ENCODE assay signal across 10 mouse cellular contexts in the genomic region with DNA sequence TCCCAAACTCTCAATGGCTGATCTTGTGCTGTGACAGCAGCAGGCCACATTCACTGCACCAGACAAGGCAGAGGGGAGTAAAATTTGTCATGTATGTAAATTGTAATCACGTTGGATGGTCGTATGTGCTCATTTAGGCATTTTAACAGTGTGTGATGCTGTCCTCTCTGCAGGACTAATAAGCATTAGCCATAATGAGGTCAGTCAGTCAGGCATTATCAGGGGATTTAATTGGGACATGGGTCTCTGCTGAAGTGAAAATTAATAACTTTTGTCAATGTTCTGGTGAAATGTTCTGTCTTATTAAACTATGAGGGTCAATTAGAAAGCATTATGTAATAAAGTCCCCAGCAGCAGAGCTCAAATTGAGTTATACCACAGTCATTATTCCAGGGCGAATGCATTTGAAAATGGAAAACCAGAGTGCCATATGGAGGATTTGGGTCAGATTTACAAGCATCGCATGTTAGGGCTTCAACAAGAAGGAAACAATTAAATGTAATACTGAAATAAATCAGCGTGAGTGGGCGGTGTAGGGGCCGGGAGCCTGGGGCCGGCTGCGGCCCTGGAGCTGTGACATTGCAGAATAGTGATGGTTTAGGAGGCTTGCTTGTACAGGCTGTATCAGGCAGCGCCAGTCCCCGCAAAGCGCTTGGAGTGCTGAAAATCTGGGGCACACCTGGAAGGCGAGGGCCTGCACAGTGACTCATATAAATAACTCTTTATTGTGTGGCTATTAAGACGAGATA.
A peak's percentile ranks its signal among the peaks of the same experiment; 100 is the strongest.
DNase-seq lines count a peak whose midpoint lies in the region; ATAC-seq and TF ChIP-seq lines count a peak whose summit lies in the region.
"Had no signal": no experiment of that assay in that cellular context is flagged by ENCODE, and none has a peak within 500 bp of the region (broad histone marks: within the 10 kb centered on the region; RNA-seq: fewer than 3 reads in every experiment).

No protein-coding gene starts in this region.

- H3K4me1 ChIP-seq in kidney, embryonic 16.5 days (ENCODE audit: insufficient read depth, low read length): peaks cover 14% of the 10 kb centered on the region
- H3K4me1 ChIP-seq in kidney, adult 2 months (ENCODE audit: control insufficient read depth, insufficient read depth, low read length): peaks cover 6% of the 10 kb centered on the region; the same call in 1 of the 2 replicates
- H3K4me1 ChIP-seq in hindbrain, postnatal 0 days (ENCODE audit: insufficient read depth, low read length): no peaks in the 10 kb centered on the region
- peaks cover 13% of the 10 kb centered on the region for H3K4me1 ChIP-seq in neural tube, embryonic 13.5 days (replicated peaks)

- TF ChIP-seq CTCF in kidney, adult 2 months (conservative IDR thresholded peaks at IDR 0.05; ENCODE audit: insufficient read depth, insufficient read length, low read depth, low read length): no peak
- TF ChIP-seq CTCF in hindbrain, postnatal 0 days (IDR thresholded peaks at IDR 0.05; ENCODE audit: low read depth): no peak

- H3K27ac ChIP-seq in kidney, embryonic 16.5 days (ENCODE audit: low read length): no peak overlapping the region
- H3K27ac ChIP-seq in kidney, adult 2 months (ENCODE audit: insufficient read depth, low read depth, low read length): no peak overlapping the region
- no peak overlapping the region for H3K27ac ChIP-seq in hindbrain, postnatal 0 days
- peak overlapping the region; percentile 68 for H3K27ac ChIP-seq in neural tube, embryonic 13.5 days (replicated peaks)

- H3K27me3 ChIP-seq in kidney, embryonic 16.5 days (ENCODE audit: insufficient read depth, low read length): no peaks in the 10 kb centered on the region
- no peaks in the 10 kb centered on the region for H3K27me3 ChIP-seq in kidney, adult 2 months (replicated peaks; ENCODE audit: control insufficient read depth, insufficient read depth, low read length)
- no peaks in the 10 kb centered on the region for H3K27me3 ChIP-seq in hindbrain, postnatal 0 days (ENCODE audit: insufficient read depth, low read length)
- H3K27me3 ChIP-seq in neural tube, embryonic 13.5 days: no peaks in the 10 kb centered on the region

- peak; percentile 80 for ATAC-seq in kidney, embryonic 16.5 days (ENCODE audit: low FRiP score, low TSS enrichment)
- ATAC-seq in hindbrain, postnatal 0 days: peak; percentile 69
- ATAC-seq in neural tube, embryonic 13.5 days (ENCODE audit: low read depth): peak; percentile 92

- H3K9ac ChIP-seq in kidney, embryonic 16.5 days (replicated peaks; ENCODE audit: low read length): no peak overlapping the region
- H3K9ac ChIP-seq in hindbrain, postnatal 0 days (replicated peaks; ENCODE audit: low read length): no peak overlapping the region
- no peak overlapping the region for H3K9ac ChIP-seq in neural tube, embryonic 13.5 days

- no peak overlapping the region for H3K4me3 ChIP-seq in kidney, embryonic 16.5 days (ENCODE audit: low read length)
- H3K4me3 ChIP-seq in kidney, adult 2 months (ENCODE audit: insufficient read depth, low read depth, low read length): no peak overlapping the region
- H3K4me3 ChIP-seq in hindbrain, postnatal 0 days (ENCODE audit: low read length): no peak overlapping the region
- H3K4me3 ChIP-seq in neural tube, embryonic 13.5 days: no peak overlapping the region

- WGBS in kidney, embryonic 16.5 days: 35% methylated on average over 14 of the region's 14 CpGs
- 66% methylated on average over 14 of the region's 14 CpGs for WGBS in kidney, adult 2 months
- WGBS in hindbrain, postnatal 0 days: 57% methylated on average over 14 of the region's 14 CpGs
- WGBS in neural tube, embryonic 13.5 days: 24% methylated on average over 14 of the region's 14 CpGs

- no peak for TF ChIP-seq POLR2A in kidney, adult 2 months (IDR thresholded peaks at IDR 0.05; ENCODE audit: low read depth, low read length)

- no peak for DNase-seq in kidney, adult 2 months
- peak; percentile 37 for DNase-seq in embryo, embryonic 11.5 days (ENCODE audit: low read depth, low spot score)
- peak; percentile 20 for DNase-seq in hindbrain, postnatal 0 days (ENCODE audit: low spot score)
- DNase-seq in T-cell, adult 2 months (ENCODE audit: low spot score): no peak
- no peak for DNase-seq in c-Kit-positive CD71-positive TER-119-positive erythroid progenitor cells, embryonic 14.5 days (ENCODE audit: low spot score)
- no peak for DNase-seq in layer of hippocampus, postnatal 10 days (ENCODE audit: low spot score in 2 of 2)
- DNase-seq: thymus, postnatal 4 days had no signal

- H3K9me3 ChIP-seq in kidney, embryonic 16.5 days (ENCODE audit: low read length): peaks cover 5% of the 10 kb centered on the region; the same call in 1 of the 2 replicates
- H3K9me3 ChIP-seq in hindbrain, postnatal 0 days (ENCODE audit: low read length): 0 out of 2 replicates have a peak, but pooled peaks cover 4% of the 10 kb centered on the region
- peaks cover 7% of the 10 kb centered on the region; the same call in 1 of the 2 replicates for H3K9me3 ChIP-seq in neural tube, embryonic 13.5 days

- H3K4me2 ChIP-seq in kidney, embryonic 16.5 days (replicated peaks; ENCODE audit: low read depth, low read length): no peak overlapping the region
- no peak overlapping the region for H3K4me2 ChIP-seq in hindbrain, postnatal 0 days (ENCODE audit: low read depth, low read length)
- no peak overlapping the region for H3K4me2 ChIP-seq in neural tube, embryonic 13.5 days

- no peaks in the 10 kb centered on the region for H3K36me3 ChIP-seq in kidney, embryonic 16.5 days (ENCODE audit: insufficient read depth, low read length)
- H3K36me3 ChIP-seq in kidney, adult 2 months (ENCODE audit: control insufficient read depth, insufficient read depth, low read length): no peaks in the 10 kb centered on the region
- H3K36me3 ChIP-seq in hindbrain, postnatal 0 days (ENCODE audit: insufficient read depth, low read length): no peaks in the 10 kb centered on the region
- H3K36me3 ChIP-seq in neural tube, embryonic 13.5 days: no peaks in the 10 kb centered on the region
- H3K36me3 ChIP-seq: G1E had no signal

Comparison
In these comparisons a context has a peak if more than half of its experiments do, and no peak if none do; other contexts are left out.
1. DNase-seq: peak in embryo, embryonic 11.5 days (single experiment) and hindbrain, postnatal 0 days (single experiment); none in kidney, adult 2 months (single experiment), T-cell, adult 2 months (single experiment), c-Kit-positive CD71-positive TER-119-positive erythroid progenitor cells, embryonic 14.5 days (single experiment) and layer of hippocampus, postnatal 10 days (0 of 2).
2. Peak in every context shown above with its lines, with median percentiles within 50 percentile points of each other: ATAC-seq.